Mouse (Mus musculus): Measurements from ENCODE around the gene Rad23a.

- TF ChIP-seq CTCF (IDR thresholded peaks at IDR 0.05; ENCODE audit: low read depth, low read length) (no peak), POLR2A (IDR thresholded peaks at IDR 0.05; ENCODE audit: borderline replicate concordance, low read depth, low read length) (no peak)
Observed at GRCm38 (mm10) chr8:84793134-84793533, 47.3 kb downstream of the Rad23a start.

Measured in bone marrow macrophage, adult 2 months (primary cell).